Mouse (Mus musculus) 3T3-L1 (cell line): ENCODE data around the gene Dctn5.

Source experiments
- DNase-seq: peaks from one replicate; pipeline ENCODE4 v3.0.0-alpha.2; 2015; ENCODE audit warnings: low read depth, low spot score

Dctn5 gene

GRCm38 (mm10) chr7:122160037-122160436, 27.2 kb downstream of the Dctn5 start:
- peak; percentile 10 for DNase-seq

- DNase-seq, result no peak
Observed at GRCm38 (mm10) chr7:122163766-122164165, 30.9 kb downstream of the Dctn5 start.

DNA sequence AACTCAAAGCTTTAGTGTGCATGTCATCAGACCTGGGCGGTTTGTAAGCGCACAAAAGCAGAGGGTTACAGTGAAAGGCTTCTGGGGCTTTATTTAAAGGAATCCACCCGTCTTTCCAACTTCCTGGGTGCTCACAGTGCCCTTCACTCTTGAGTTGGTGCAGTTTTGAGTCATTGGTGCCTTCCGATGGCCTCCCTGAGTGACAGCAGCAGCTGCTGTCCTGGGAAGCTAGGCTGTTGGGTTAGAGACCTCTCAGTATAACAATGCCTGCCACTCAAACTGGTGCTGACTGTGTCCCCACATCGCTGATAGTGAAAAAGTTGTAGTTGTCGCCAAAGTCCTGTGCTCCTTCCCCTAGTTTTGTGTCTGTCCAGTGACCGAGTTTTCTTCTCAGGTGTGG, 34.4 kb downstream of the Dctn5 start:
- DNase-seq, result no peak

DNA sequence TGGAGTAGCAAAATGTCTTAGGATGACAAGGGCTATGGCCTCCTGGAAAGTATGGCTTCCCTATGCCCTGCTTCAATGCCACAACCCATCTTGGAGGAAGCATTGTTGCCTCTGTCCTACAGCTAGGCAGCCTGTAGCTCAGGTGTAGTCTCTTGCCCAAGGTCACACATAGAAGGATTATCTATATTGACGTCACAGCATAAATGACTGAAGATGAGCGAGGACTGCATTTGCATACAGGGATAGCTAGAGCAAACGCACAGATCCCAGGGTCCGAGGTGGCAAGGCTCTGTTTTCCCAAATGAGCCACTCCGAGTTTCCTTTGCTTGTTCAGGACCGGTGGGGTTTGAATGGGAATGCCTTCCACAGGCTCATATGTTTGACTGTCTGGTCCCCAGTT, 37.9 kb downstream of the Dctn5 start:
- no peak for DNase-seq

DNA sequence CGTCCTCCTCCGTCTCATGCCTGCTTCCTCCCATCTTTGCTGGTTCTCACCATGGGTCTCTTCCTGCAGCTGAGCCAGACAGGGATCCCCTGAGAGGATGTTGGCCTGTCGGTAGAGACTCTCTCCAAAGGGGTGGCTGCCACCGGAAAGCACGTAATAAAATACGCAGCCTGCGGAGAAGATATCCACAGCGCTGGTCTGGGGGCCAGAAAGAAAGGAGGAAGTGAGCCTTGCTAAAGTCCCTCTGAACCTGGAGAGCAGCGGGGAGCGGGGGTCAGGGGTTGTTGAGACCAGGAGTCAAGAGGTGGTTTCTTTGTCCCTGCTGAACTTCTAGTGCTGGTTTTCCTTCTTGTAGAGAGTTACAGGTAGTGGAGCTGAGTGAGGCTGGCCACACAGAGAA, 38.8 kb downstream of the Dctn5 start:
- DNase-seq, result no peak

GRCm38 (mm10) chr7:122180720-122181119, 47.9 kb downstream of the Dctn5 start:
- DNase-seq, result no peak

GRCm38 (mm10) chr7:122184569-122184968, 51.7 kb downstream of the Dctn5 start:
- DNase-seq, result no peak

DNA sequence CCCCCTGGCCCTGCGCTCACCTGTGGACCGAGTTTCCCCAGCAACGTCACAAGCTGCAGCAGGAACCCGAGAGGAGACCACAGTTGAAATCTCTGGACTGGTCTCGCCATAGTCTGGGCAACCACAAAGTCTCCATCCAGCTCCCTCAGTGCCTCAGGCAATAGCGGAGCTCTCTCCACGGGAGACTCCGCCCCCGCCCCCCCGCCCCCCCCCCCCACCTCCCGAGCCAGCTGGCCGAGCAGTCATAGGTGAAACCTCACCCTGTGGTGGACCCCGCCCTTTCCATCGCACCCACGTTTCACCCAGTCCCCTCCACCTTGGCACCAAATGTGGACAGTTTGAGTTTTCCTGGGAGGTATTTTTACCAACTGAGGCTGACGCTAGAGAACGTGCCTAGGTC, 53.2 kb downstream of the Dctn5 start, which contains the start of gene Ern2:
Gene Ern2 (minus strand): TSS at position 165 of the 400 bp plus-strand sequence.
- no peak for DNase-seq

GRCm38 (mm10) chr7:122189484-122189883, 56.6 kb downstream of the Dctn5 start:
- DNase-seq, result peak; percentile 52

GRCm38 (mm10) chr7:122191097-122191496, 58.3 kb downstream of the Dctn5 start:
- no peak for DNase-seq

GRCm38 (mm10) chr7:122193919-122194318, 61.1 kb downstream of the Dctn5 start:
- peak; percentile 19 for DNase-seq

DNA sequence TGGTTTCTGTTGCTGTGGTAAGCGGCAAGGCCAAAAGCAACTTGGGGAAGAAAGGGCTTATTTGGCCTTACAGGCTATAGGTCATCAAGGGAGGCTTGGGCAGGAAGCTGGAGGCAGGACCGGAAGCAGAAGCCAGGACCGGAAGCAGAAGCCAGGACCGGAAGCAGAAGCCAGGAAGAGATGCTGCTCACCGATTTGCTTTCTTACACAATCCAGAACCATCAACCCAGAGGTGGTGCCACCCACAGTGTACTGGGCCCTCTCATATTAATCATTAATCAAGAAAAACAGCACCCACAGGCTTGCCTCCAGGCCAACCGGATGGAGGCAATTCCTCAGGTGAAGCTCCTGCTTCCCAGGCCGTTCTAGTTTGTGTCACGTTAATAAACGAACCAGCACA, 63.9 kb downstream of the Dctn5 start:
- no peak for DNase-seq

- peak; percentile 73 for DNase-seq
Observed at GRCm38 (mm10) chr7:122197306-122197705, 64.5 kb downstream of the Dctn5 start.
